Mouse (Mus musculus) CH12.LX (cell line): ENCODE data around the gene Pax5. TPM values are rescaled to one million over a fixed set of nuclear protein-coding genes. Genes with fewer than 3 reads are reported as not detected.

Source experiments
- DNase-seq: peaks from one replicate; pipeline ENCODE4 v3.0.0-alpha.2; 2013; ENCODE audit errors: extremely low read depth
- H3K27ac ChIP-seq: 2 replicates; pipeline ENCODE4 v1.5.1; 2012; ENCODE audit warnings: low read depth, mild to moderate bottlenecking, control low read depth, moderate library complexity; ENCODE audit not compliant: insufficient read depth
- H3K27me3 ChIP-seq: replicated peaks from 2 replicates; pipeline ENCODE3; 2012; ENCODE audit warnings: inconsistent platforms
- H3K36me3 ChIP-seq, 2 experiments: replicated peaks in 1 of 2; 2 replicates each; pipeline versions ENCODE3 to v1.6.1; 2012; ENCODE audit warnings: inconsistent platforms in 1 of 2, low read length in 1 of 2, mild to moderate bottlenecking in 1 of 2, mixed read lengths in 1 of 2, moderate library complexity in 1 of 2; ENCODE audit not compliant: control insufficient read depth in 1 of 2, insufficient read depth in 1 of 2
- H3K4me1 ChIP-seq, 2 experiments: 2 replicates each; pipeline ENCODE4 v1.6.1; 2012; ENCODE audit warnings: inconsistent platforms in 1 of 2, moderate library complexity in 1 of 2; ENCODE audit not compliant: insufficient read depth in 2 of 2, control insufficient read depth in 1 of 2
- H3K4me2 ChIP-seq: 2 replicates; pipeline ENCODE4 v1.6.1; 2012; ENCODE audit warnings: low read depth, mild to moderate bottlenecking, control low read depth; ENCODE audit not compliant: poor library complexity, insufficient read depth, severe bottlenecking
- H3K4me3 ChIP-seq, 3 experiments: fragments of 150-350 bp in 1 of 3; sonication (generic) in 1 of 3; replicated peaks in 1 of 3; 2 replicates each; pipeline versions ENCODE3 to v1.5.1; 2011 to 2012; ENCODE audit warnings: low read depth in 2 of 3, low read length in 2 of 3, mild to moderate bottlenecking in 2 of 3, moderate library complexity in 2 of 3, control low read depth in 1 of 3, improper control_type of control experiment in 1 of 3, inconsistent platforms in 1 of 3, mixed read lengths in 1 of 3; ENCODE audit not compliant: poor library complexity in 1 of 3
- H3K79me2 ChIP-seq: replicated peaks from 2 replicates; pipeline ENCODE4 v1.6.1; 2012; ENCODE audit warnings: mild to moderate bottlenecking, moderate library complexity; ENCODE audit not compliant: control insufficient read depth, poor library complexity, insufficient read depth, severe bottlenecking; ENCODE audit errors: extremely low read depth
- H3K9ac ChIP-seq: 2 replicates; pipeline ENCODE4 v1.6.1; 2012; ENCODE audit warnings: low read depth, mild to moderate bottlenecking, control low read depth, moderate library complexity; ENCODE audit not compliant: insufficient read depth
- H3K9me3 ChIP-seq: replicated peaks from 2 replicates; pipeline ENCODE3; 2012; ENCODE audit warnings: low read length, inconsistent platforms, mixed read lengths
- BHLHE40 ChIP-seq: IDR thresholded peaks from 2 replicates; pipeline ENCODE4 v1.6.1; 2011; ENCODE audit warnings: mild to moderate bottlenecking, low read depth, low read length, improper control_type of control experiment
- CHD1 ChIP-seq: IDR thresholded peaks from 2 replicates; pipeline ENCODE4 v1.6.1; 2012; ENCODE audit warnings: low read depth, low read length, improper control_type of control experiment, inconsistent platforms
- CHD2 ChIP-seq: IDR thresholded peaks from 2 replicates; pipeline ENCODE4 v1.6.1; 2011; ENCODE audit warnings: low read length, improper control_type of control experiment
- E2F4 ChIP-seq: IDR thresholded peaks from 2 replicates; pipeline ENCODE4 v1.6.1; 2011; ENCODE audit warnings: low read depth, low read length, improper control_type of control experiment; ENCODE audit not compliant: insufficient replicate concordance
- EP300 ChIP-seq: IDR thresholded peaks from 2 replicates; pipeline ENCODE4 v1.6.1; 2011; ENCODE audit warnings: low read length, improper control_type of control experiment
- HCFC1 ChIP-seq: IDR thresholded peaks from 2 replicates; pipeline ENCODE4 v1.6.1; 2012; ENCODE audit warnings: low read depth, mild to moderate bottlenecking, inconsistent platforms, low read length, improper control_type of control experiment
- JUND ChIP-seq: conservative IDR thresholded peaks from 2 replicates; pipeline ENCODE4 v1.6.1; 2011; ENCODE audit warnings: low read depth, low read length, improper control_type of control experiment
- KAT2A ChIP-seq: IDR thresholded peaks from 2 replicates; pipeline ENCODE4 v1.6.1; 2012; ENCODE audit warnings: low read length, improper control_type of control experiment, inconsistent platforms; ENCODE audit not compliant: insufficient replicate concordance
- MAX ChIP-seq: IDR thresholded peaks from 2 replicates; pipeline ENCODE4 v1.6.1; 2011; ENCODE audit warnings: low read length, improper control_type of control experiment
- MAZ ChIP-seq: IDR thresholded peaks from 2 replicates; pipeline ENCODE4 v1.6.1; 2012; ENCODE audit warnings: low read depth, mild to moderate bottlenecking, inconsistent platforms, low read length, improper control_type of control experiment, moderate library complexity
- MEF2A ChIP-seq: IDR thresholded peaks from 2 replicates; pipeline ENCODE4 v1.6.1; 2014; ENCODE audit warnings: low read depth, mild to moderate bottlenecking, inconsistent platforms, low read length, improper control_type of control experiment, borderline replicate concordance
- MXI1 ChIP-seq: IDR thresholded peaks from 2 replicates; pipeline ENCODE4 v1.6.1; 2011; ENCODE audit warnings: mild to moderate bottlenecking, low read depth, low read length, improper control_type of control experiment
- MYC ChIP-seq: IDR thresholded peaks from 2 replicates; pipeline ENCODE4 v1.6.1; 2011; ENCODE audit warnings: low read depth, mild to moderate bottlenecking, improper control_type of control experiment, low read length
- NELFE ChIP-seq: IDR thresholded peaks from 2 replicates; pipeline ENCODE4 v1.6.1; 2011; ENCODE audit warnings: low read depth, low read length, improper control_type of control experiment
- POLR2AphosphoS2 ChIP-seq: IDR thresholded peaks from 2 replicates; pipeline ENCODE4 v1.6.1; 2011; ENCODE audit warnings: low read depth, low read length, improper control_type of control experiment
- RAD21 ChIP-seq: IDR thresholded peaks from 2 replicates; pipeline ENCODE4 v1.6.1; 2011; ENCODE audit warnings: low read depth, mild to moderate bottlenecking, low read length, improper control_type of control experiment, moderate library complexity
- SIN3A ChIP-seq: IDR thresholded peaks from 2 replicates; pipeline ENCODE4 v1.6.1; 2012; ENCODE audit warnings: low read length, improper control_type of control experiment, inconsistent platforms
- TBP ChIP-seq: conservative IDR thresholded peaks from 2 replicates; pipeline ENCODE4 v1.6.1; 2011; ENCODE audit warnings: low read depth, low read length, improper control_type of control experiment
- TCF12 ChIP-seq: IDR thresholded peaks from 2 replicates; pipeline ENCODE4 v1.6.1; 2014; ENCODE audit warnings: low read depth, mild to moderate bottlenecking, inconsistent platforms, low read length, improper control_type of control experiment
- UBTF ChIP-seq: IDR thresholded peaks from 2 replicates; pipeline ENCODE4 v1.6.1; 2012; ENCODE audit warnings: low read depth, mild to moderate bottlenecking, inconsistent platforms, low read length, improper control_type of control experiment, moderate library complexity
- USF1 ChIP-seq: IDR thresholded peaks from 2 replicates; pipeline ENCODE4 v1.6.1; 2014; ENCODE audit warnings: low read depth, mild to moderate bottlenecking, inconsistent platforms, low read length, improper control_type of control experiment
- USF2 ChIP-seq: conservative IDR thresholded peaks from 2 replicates; pipeline ENCODE4 v1.6.1; 2011; ENCODE audit warnings: low read depth, low read length, improper control_type of control experiment
- ZKSCAN1 ChIP-seq: IDR thresholded peaks from 2 replicates; pipeline ENCODE4 v1.6.1; 2012; ENCODE audit warnings: low read depth, inconsistent platforms, low read length, improper control_type of control experiment, borderline replicate concordance
- ZMIZ1 ChIP-seq: IDR thresholded peaks from 2 replicates; pipeline ENCODE4 v1.6.1; 2012; ENCODE audit warnings: low read depth, mild to moderate bottlenecking, inconsistent platforms, low read length, improper control_type of control experiment
- ZNF384 ChIP-seq: IDR thresholded peaks from 2 replicates; pipeline ENCODE4 v1.6.1; 2012; ENCODE audit warnings: low read depth, low read length, improper control_type of control experiment, inconsistent platforms
- dilution Hi-C: fragments of 300-500 bp; cut with MboI; formaldehyde crosslinking; loops from 2 replicates; pipeline ENCODE4 v1.14.3; 2020; ENCODE audit warnings: low sequenced_read_pairs; ENCODE audit not compliant: extremely low pct_unique_long_range_greater_than_20kb, extremely low pct_ligation_motif_present
- in situ Hi-C: fragments of 300-500 bp; cut with MboI; formaldehyde crosslinking; loops from 3 replicates; pipeline ENCODE4 v1.14.3; 2019; ENCODE audit warnings: low sequenced_read_pairs, low pct_ligation_motif_present, low pct_unique_long_range_greater_than_20kb, mixed read lengths
- polyA plus RNA-seq: library from polyadenylated mRNA; unstranded; fragments of >175 nt; gene quantifications from 2 replicates; pipeline ENCODE4 v1.2.1, GENCODE M21; 2012; ENCODE audit warnings: low read depth; ENCODE audit not compliant: insufficient read length
- total RNA-seq, 2 experiments: library from RNA; depleted of rRNA; stranded (reverse); fragments of 300-350 nt in 1 of 2; fragments of >200 nt in 1 of 2; gene quantifications; 2 replicates each; pipeline ENCODE4 v1.2.3; 2012 to 2014

Pax5 gene
- total and polyA plus RNA-seq, 3 experiments: 13.5 to 57.4 (median 21.8) TPM

DNA sequence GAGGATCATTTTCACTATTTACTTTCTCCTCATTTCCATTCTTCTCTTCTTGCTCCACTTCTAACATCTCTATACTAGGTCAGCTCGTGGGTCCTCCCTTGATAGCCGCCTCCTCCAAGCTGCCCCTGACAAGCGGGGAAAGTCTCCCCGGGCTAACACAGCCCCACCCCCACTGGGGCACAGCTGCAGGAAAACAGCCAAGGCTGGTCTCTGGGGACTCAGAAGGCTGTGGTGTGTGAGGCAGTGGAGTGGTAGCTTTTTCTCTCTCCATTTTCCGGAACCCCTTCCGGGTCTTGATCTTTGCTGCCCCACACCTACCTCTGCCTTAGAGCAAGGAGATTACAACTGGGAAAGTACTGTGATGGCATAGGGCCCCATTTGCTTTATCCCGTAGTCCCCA is 4.3 kb downstream of the Pax5 start (continued):
- TF ChIP-seq USF1 (no peak), BHLHE40 (peak; percentile 84), MYC (no peak), USF2 (no peak), TBP (peak; percentile 49; the same call in 1 of the 2 replicates), EP300 (peak; percentile 90), MXI1 (peak; percentile 77), JUND (0 out of 2 replicates have a peak, but pooled peaks have one; percentile 38), ZMIZ1 (peak; percentile 81), CHD2 (peak; percentile 95), MEF2A (peak; percentile 92)

DNA sequence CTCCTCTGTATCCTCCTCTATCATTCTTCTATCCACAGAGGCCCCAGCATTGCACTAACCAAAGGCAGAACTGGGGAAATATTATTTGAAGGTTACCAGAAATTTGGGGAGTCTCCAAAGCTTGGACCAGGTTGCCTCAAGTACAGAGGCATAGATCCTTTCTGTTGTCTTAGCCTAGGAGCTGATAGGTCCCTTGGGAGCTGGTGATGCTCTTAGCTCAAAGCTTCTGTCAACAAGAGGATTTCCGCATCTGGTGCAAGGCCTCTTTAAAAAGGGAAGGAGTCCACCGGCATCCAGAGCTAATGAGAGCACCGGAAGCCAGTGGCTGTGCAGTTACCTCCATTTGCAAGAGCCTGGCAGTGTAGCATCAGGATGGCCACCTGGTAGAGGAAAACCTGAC is 5.1 kb downstream of the Pax5 start:
- Histone ChIP-seq H3K9me3 (peaks cover 26% of the 10 kb centered on the region), H3K27ac (peak overlapping the region; percentile 77), H3K36me3 (peaks cover 22 to 54% of the 10 kb centered on the region in 2 experiments), H3K9ac (peak overlapping the region; percentile 61), H3K27me3 (no peaks in the 10 kb centered on the region), H3K79me2 (peaks cover 81% of the 10 kb centered on the region), H3K4me1 (peaks cover 8 to 45% of the 10 kb centered on the region in 2 experiments; a peak in 3 of 4 replicates), H3K4me3 (peak overlapping the region in 2 of 3 experiments; percentile 1 to 66), H3K4me2 (peak overlapping the region; percentile 95)
- in situ Hi-C loops (no loop called here), dilution Hi-C loops (no loop called here)
- peak; percentile 80 for DNase-seq
- TF ChIP-seq ZNF384 (no peak), ZKSCAN1 (no peak), CHD1 (no peak), EP300 (no peak), SIN3A (no peak), TBP (0 out of 2 replicates have a peak, but pooled peaks have one; percentile 20)

DNA sequence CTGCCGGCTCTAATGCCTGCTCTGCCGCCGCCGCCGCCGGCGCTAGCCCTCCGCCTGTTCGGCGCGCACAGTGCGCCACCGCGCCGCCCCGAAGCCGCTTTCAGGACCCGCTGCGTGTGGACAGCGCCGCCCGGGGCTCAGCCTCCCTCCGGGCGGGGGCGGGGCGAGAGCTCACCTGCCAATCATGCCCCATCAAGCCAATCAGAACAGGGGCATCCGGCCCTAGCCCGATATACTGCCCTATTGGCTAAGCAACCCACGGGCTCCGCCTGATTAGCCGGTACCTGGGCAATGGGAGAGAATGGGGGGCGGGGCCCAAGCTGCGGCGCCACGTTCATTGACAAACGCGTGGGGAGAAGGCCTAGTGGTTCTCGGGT is 5.9 kb downstream of the Pax5 start:
- Histone ChIP-seq H3K4me3 (peak overlapping the region in 1 of 3 experiments; percentile 28), H3K4me1 (peaks cover 8 to 53% of the 10 kb centered on the region in 2 experiments), H3K79me2 (peaks cover 80% of the 10 kb centered on the region), H3K9ac (no peak overlapping the region), H3K27me3 (no peaks in the 10 kb centered on the region), H3K36me3 (peaks cover 22 to 62% of the 10 kb centered on the region in 2 experiments), H3K9me3 (peaks cover 26% of the 10 kb centered on the region), H3K27ac (no peak overlapping the region), H3K4me2 (no peak overlapping the region)
- in situ Hi-C loops (no loop called here), dilution Hi-C loops (no loop called here)
- no peak for TF ChIP-seq SIN3A
- no peak for TF ChIP-seq TBP
- no peak for TF ChIP-seq TCF12
- TF ChIP-seq MAX: no peak
- TF ChIP-seq BHLHE40: no peak
- no peak for TF ChIP-seq E2F4
- TF ChIP-seq NELFE: no peak
- no peak for TF ChIP-seq RAD21
- TF ChIP-seq HCFC1: no peak
- TF ChIP-seq KAT2A: no peak
- no peak for TF ChIP-seq MYC
- no peak for TF ChIP-seq CHD2
- TF ChIP-seq MAZ: no peak
- TF ChIP-seq USF2: no peak
- TF ChIP-seq UBTF: no peak
- TF ChIP-seq POLR2AphosphoS2: no peak
- DNase-seq: no peak
